Mouse (Mus musculus) naive thymus-derived CD4-positive, alpha-beta T cell, adult 5 months (primary cell): ENCODE data around the gene Ndufs1. TPM values are rescaled to one million over a fixed set of nuclear protein-coding genes. Genes with fewer than 3 reads are reported as not detected.

Experiments used
- polyA plus RNA-seq: library from polyadenylated mRNA; unstranded; fragments of 100-300 nt; shearing (Covaris generic); gene quantifications from one replicate; pipeline ENCODE4 v1.2.1, GENCODE M21; 2017

The Ndufs1 gene
- polyA plus RNA-seq, result 91.9 TPM

GRCm38 (mm10) chr1:63176604-63177421, at the start of gene Ndufs1, which contains the start of gene Eef1b2:
TSS of gene Ndufs1 (minus strand) at chr1:63176833.
TSS of gene Eef1b2 (plus strand) at chr1:63176825.

GRCm38 (mm10) chr1:63214271-63214558, 37.6 kb upstream of the Ndufs1 start, which contains the start of gene Gpr1:
TSS of gene Gpr1 (minus strand) at chr1:63214543.

GRCm38 (mm10) chr1:63114136-63114781, 62.4 kb downstream of the Ndufs1 start, which contains the start of gene Ino80d:
TSS of gene Ino80d (minus strand) at chr1:63114667.

Other genes starting within 250 kb of the Ndufs1 start
- gene Ino80d, start 62.2 kb downstream of the Ndufs1 start, polyA plus RNA-seq, result 26.0 TPM
- gene Eef1b2, start within 50 bp of the Ndufs1 start, polyA plus RNA-seq, result 535 TPM
- gene Gpr1, start 37.7 kb upstream of the Ndufs1 start, polyA plus RNA-seq, result not detected
- 0.09 TPM for gene Zdbf2, start 96.4 kb upstream of the Ndufs1 start, polyA plus RNA-seq